Mouse (Mus musculus): ENCODE data around the gene Slc37a2. TPM values are rescaled to one million over a fixed set of nuclear protein-coding genes. Genes with fewer than 3 reads are reported as not detected.

Gene Slc37a2
- polyA plus RNA-seq, 1 experiment, result 2.6 TPM

- Histone ChIP-seq H3K36me3 (ENCODE audit: control insufficient read depth, insufficient read depth, low read length) (no peaks in the 10 kb centered on the region), H3K4me1 (ENCODE audit: control insufficient read depth, insufficient read depth, low read length) (no peaks in the 10 kb centered on the region), H3K27me3 (replicated peaks; ENCODE audit: control insufficient read depth, insufficient read depth, low read length) (no peaks in the 10 kb centered on the region), H3K4me3 (ENCODE audit: insufficient read depth, low read depth, low read length) (no peak overlapping the region), H3K27ac (ENCODE audit: insufficient read depth, low read depth, low read length) (no peak overlapping the region)
- TF ChIP-seq POLR2A (IDR thresholded peaks at IDR 0.05; ENCODE audit: low read depth, low read length), result no peak
- no peak for TF ChIP-seq CTCF (conservative IDR thresholded peaks at IDR 0.05; ENCODE audit: insufficient read depth, insufficient read length, low read depth, low read length)
- WGBS, result 72% methylated on average over 8 of the region's 8 CpGs
- no peak for DNase-seq
Observed at GRCm38 (mm10) chr9:37220755-37221154, 34.8 kb downstream of the Slc37a2 start.

DNA sequence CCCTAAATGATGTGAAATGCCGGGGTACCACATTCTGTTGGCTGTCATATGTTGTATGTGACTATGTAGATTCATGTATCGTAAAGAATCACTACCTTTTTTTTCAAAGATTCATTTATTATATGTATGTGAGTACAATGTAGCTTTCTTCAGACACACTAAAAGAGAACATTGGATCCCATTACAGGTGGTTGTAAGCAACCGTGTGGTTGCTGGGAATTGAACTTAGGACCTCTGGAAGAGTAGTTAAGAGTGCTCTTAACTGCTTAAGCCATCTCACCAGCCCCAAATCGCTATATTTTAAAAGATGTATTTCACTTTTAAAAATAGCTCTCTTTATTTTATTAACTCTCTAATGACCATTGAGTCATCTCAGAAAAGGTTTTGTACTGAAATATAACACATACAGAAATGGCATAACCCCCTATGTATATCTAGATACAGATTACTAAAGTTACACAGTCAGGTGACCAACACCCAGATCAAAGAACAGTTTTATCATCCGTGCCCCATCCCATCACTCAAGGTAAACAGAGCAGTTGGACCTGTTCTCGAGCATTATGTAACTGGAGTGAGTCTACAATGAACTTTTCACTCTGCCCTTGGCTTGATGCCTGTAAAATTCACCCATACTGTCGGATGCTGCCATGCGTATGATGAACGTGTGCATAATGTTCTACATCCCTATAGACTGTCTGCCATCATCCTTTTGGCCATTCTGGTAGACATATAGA is 41.0 kb downstream of the Slc37a2 start:
- no peaks in the 10 kb centered on the region for H3K27me3 ChIP-seq (replicated peaks; ENCODE audit: control insufficient read depth, insufficient read depth, low read length)
- WGBS, result 67% methylated on average over 9 of the region's 9 CpGs
- no peak overlapping the region for H3K4me3 ChIP-seq (ENCODE audit: insufficient read depth, low read depth, low read length)
- peak; percentile 24 for DNase-seq
- no peak overlapping the region for H3K27ac ChIP-seq (ENCODE audit: insufficient read depth, low read depth, low read length)
- no peak for TF ChIP-seq CTCF (conservative IDR thresholded peaks at IDR 0.05; ENCODE audit: insufficient read depth, insufficient read length, low read depth, low read length)
- no peak for TF ChIP-seq POLR2A (IDR thresholded peaks at IDR 0.05; ENCODE audit: low read depth, low read length)
- no peaks in the 10 kb centered on the region for H3K36me3 ChIP-seq (ENCODE audit: control insufficient read depth, insufficient read depth, low read length)
- no peaks in the 10 kb centered on the region for H3K4me1 ChIP-seq (ENCODE audit: control insufficient read depth, insufficient read depth, low read length)

DNA sequence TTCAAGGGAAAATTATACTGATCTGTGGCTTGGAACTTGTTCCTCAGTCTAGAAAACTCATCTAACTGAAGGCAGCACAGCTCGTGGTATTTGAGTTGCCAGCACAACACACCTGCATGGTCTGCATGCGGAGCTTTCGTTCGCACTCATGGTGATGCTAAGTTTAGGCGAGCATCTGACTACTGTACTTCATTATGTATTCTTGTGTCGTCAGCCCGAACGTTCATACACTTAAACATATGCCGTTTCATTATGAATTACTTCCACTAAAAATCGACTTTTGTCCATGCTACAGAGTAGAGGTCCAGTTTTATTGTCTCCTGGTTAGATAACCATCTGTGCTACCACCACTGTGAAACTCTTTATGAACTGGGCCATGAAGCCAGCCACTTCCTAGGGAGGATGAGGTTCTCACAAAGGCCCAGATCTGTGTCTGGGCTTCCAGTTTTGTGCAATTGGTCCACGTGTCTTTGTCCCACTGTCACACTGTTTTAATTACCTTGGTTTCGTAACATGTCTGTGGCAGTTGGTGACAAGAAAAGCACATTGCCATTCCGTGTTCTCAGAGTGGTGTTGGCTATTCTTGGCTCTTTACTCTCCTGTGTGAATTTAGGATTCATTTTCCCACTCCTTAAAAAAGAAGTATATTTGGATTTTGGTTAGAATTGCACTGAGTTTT is 42.3 kb downstream of the Slc37a2 start:
- no peak for TF ChIP-seq CTCF (conservative IDR thresholded peaks at IDR 0.05; ENCODE audit: insufficient read depth, insufficient read length, low read depth, low read length)
- TF ChIP-seq POLR2A (IDR thresholded peaks at IDR 0.05; ENCODE audit: low read depth, low read length), result no peak
- WGBS, result 82% methylated on average over 13 of the region's 13 CpGs

DNA sequence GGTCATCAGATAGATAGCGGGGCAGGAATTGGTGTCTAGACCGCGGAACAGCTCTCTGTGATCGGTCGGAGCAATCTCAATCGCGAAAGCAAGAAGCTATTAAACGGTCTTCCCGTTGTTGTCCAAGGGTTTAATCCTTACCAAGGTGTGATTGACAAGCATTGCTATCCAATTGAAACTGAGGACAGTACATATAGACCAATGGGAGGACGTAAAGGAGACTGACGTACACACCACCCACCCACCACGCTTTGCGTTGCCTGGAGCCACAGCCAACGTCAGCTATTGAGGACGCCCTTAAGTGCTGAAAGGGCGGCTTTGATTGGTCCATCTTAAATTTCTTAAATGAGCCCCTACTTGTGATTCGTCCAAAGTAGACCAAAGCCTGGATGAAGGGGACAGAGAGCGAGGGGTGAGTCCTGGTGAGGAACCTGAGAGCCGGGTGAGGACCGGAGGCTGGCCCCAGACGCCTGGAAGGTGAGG is 47.6 kb downstream of the Slc37a2 start, which contains the start of gene Tmem218:
TSS of gene Tmem218 (plus strand) at position 295 of the 483 bp plus-strand sequence.
- H3K4me1 ChIP-seq (ENCODE audit: control insufficient read depth, insufficient read depth, low read length), result no peaks in the 10 kb centered on the region
- peak; percentile 98 for DNase-seq
- TF ChIP-seq POLR2A (IDR thresholded peaks at IDR 0.05; ENCODE audit: low read depth, low read length) (no peak), CTCF (conservative IDR thresholded peaks at IDR 0.05; ENCODE audit: insufficient read depth, insufficient read length, low read depth, low read length) (no peak)
- H3K27ac ChIP-seq (ENCODE audit: insufficient read depth, low read depth, low read length), result peak within 1 kb of the TSS; percentile 66
- WGBS, result under 1% methylated on average over 21 of the region's 21 CpGs
- no peaks in the 10 kb centered on the region for H3K36me3 ChIP-seq (ENCODE audit: control insufficient read depth, insufficient read depth, low read length)
- no peaks in the 10 kb centered on the region for H3K27me3 ChIP-seq (replicated peaks; ENCODE audit: control insufficient read depth, insufficient read depth, low read length)
- H3K4me3 ChIP-seq (ENCODE audit: insufficient read depth, low read depth, low read length), result peak within 1 kb of the TSS; percentile 71

More for the DNA sequence above, 42.3 kb downstream of the Slc37a2 start:
- no peak for DNase-seq
- Histone ChIP-seq H3K4me3 (ENCODE audit: insufficient read depth, low read depth, low read length) (no peak overlapping the region), H3K27me3 (replicated peaks; ENCODE audit: control insufficient read depth, insufficient read depth, low read length) (no peaks in the 10 kb centered on the region), H3K27ac (ENCODE audit: insufficient read depth, low read depth, low read length) (no peak overlapping the region), H3K36me3 (ENCODE audit: control insufficient read depth, insufficient read depth, low read length) (no peaks in the 10 kb centered on the region), H3K4me1 (ENCODE audit: control insufficient read depth, insufficient read depth, low read length) (no peaks in the 10 kb centered on the region)

GRCm38 (mm10) chr9:37203884-37204283 is 51.7 kb downstream of the Slc37a2 start:
- no peak for TF ChIP-seq POLR2A (IDR thresholded peaks at IDR 0.05; ENCODE audit: low read depth, low read length)
- no peak for TF ChIP-seq CTCF (conservative IDR thresholded peaks at IDR 0.05; ENCODE audit: insufficient read depth, insufficient read length, low read depth, low read length)
- peak; percentile 79 for DNase-seq

GRCm38 (mm10) chr9:37200414-37200813 is 55.1 kb downstream of the Slc37a2 start:
- no peaks in the 10 kb centered on the region for H3K27me3 ChIP-seq (replicated peaks; ENCODE audit: control insufficient read depth, insufficient read depth, low read length)
- H3K4me3 ChIP-seq (ENCODE audit: insufficient read depth, low read depth, low read length), result no peak overlapping the region
- TF ChIP-seq CTCF (conservative IDR thresholded peaks at IDR 0.05; ENCODE audit: insufficient read depth, insufficient read length, low read depth, low read length), result no peak
- TF ChIP-seq POLR2A (IDR thresholded peaks at IDR 0.05; ENCODE audit: low read depth, low read length), result no peak
- H3K4me1 ChIP-seq (ENCODE audit: control insufficient read depth, insufficient read depth, low read length), result no peaks in the 10 kb centered on the region
- 77% methylated on average over 5 of the region's 5 CpGs for WGBS
- no peak for DNase-seq
- no peak overlapping the region for H3K27ac ChIP-seq (ENCODE audit: insufficient read depth, low read depth, low read length)
- no peaks in the 10 kb centered on the region for H3K36me3 ChIP-seq (ENCODE audit: control insufficient read depth, insufficient read depth, low read length)

More at GRCm38 (mm10) chr9:37203884-37204283, 51.7 kb downstream of the Slc37a2 start:
- no peaks in the 10 kb centered on the region for H3K36me3 ChIP-seq (ENCODE audit: control insufficient read depth, insufficient read depth, low read length)
- H3K27me3 ChIP-seq (replicated peaks; ENCODE audit: control insufficient read depth, insufficient read depth, low read length), result no peaks in the 10 kb centered on the region
- H3K27ac ChIP-seq (ENCODE audit: insufficient read depth, low read depth, low read length), result no peak overlapping the region
- H3K4me3 ChIP-seq (ENCODE audit: insufficient read depth, low read depth, low read length), result no peak overlapping the region
- 21% methylated on average over 5 of the region's 5 CpGs for WGBS
- no peaks in the 10 kb centered on the region for H3K4me1 ChIP-seq (ENCODE audit: control insufficient read depth, insufficient read depth, low read length)

DNA sequence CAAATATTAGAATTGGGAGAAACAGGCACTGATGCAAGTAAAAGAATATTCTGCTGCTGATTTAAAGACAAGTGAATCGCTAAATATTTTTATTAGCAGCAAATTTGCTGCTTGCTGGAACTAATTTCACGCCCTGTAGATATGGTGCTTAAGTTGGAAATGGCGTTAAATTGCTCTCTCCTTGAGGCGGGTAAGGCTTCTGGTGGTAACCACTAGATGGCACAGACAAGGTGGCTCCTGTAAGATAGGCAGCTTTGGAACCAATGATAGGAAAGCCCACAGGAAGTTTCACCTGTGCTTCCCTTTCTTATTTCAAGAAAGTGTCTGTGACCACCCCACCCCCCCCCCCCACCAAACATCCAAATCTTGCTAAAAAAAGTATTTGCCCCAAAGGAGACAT is 58.5 kb downstream of the Slc37a2 start:
- no peak for TF ChIP-seq POLR2A (IDR thresholded peaks at IDR 0.05; ENCODE audit: low read depth, low read length)
- no peak for TF ChIP-seq CTCF (conservative IDR thresholded peaks at IDR 0.05; ENCODE audit: insufficient read depth, insufficient read length, low read depth, low read length)
- H3K36me3 ChIP-seq (ENCODE audit: control insufficient read depth, insufficient read depth, low read length), result no peaks in the 10 kb centered on the region
- H3K27ac ChIP-seq (ENCODE audit: insufficient read depth, low read depth, low read length), result no peak overlapping the region
- H3K4me1 ChIP-seq (ENCODE audit: control insufficient read depth, insufficient read depth, low read length), result no peaks in the 10 kb centered on the region
- DNase-seq, result no peak
- no peaks in the 10 kb centered on the region for H3K27me3 ChIP-seq (replicated peaks; ENCODE audit: control insufficient read depth, insufficient read depth, low read length)
- 80% methylated on average over 4 of the region's 4 CpGs for WGBS
- H3K4me3 ChIP-seq (ENCODE audit: insufficient read depth, low read depth, low read length), result no peak overlapping the region

Measured in kidney, adult 2 months (tissue).